Mouse (Mus musculus) lung, postnatal 0 days (tissue): Measurements from ENCODE around the gene Ssbp4.

Source experiments
- CTCF ChIP-seq: IDR thresholded peaks from 2 replicates; pipeline ENCODE4 v1.5.1; 2016; ENCODE audit warnings: antibody characterized with exemption, mild to moderate bottlenecking
- EP300 ChIP-seq: IDR thresholded peaks from 2 replicates; pipeline ENCODE4 v1.6.1; 2016; ENCODE audit warnings: antibody characterized with exemption, mild to moderate bottlenecking, control low read depth

DNA sequence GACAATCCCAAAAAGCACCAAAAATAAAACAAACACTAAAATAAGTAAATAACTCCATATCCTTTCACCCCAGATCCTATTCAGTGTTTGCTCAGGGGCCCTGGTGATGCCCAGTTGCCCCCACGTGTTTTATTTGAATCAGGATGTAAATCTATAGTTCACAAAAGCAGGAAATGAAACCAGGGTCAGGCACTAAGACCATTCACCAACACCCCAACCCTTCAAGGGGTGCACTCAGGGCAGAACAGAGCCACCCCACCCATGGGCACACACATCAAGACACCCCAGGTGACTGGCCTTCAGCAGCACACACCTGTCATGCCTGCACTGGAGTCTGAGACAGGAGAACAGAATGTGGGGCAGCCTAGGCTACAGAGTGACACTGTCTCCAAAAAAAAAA, 45.4 kb upstream of the Ssbp4 start:
- TF ChIP-seq CTCF (no peak), EP300 (no peak)
